Mouse (Mus musculus) midbrain, embryonic 12.5 days (tissue): Measurements from ENCODE around the gene 6430550D23Rik. TPM values are rescaled to one million over a fixed set of nuclear protein-coding genes. Genes with fewer than 3 reads are reported as not detected.

Experiments used
- ATAC-seq: fragments of 200-750 bp; cut with Nextera tagmentation; 2 replicates; pipeline ENCODE4 v1.8.0; 2017; ENCODE audit warnings: low read depth, moderate TSS enrichment, moderate library complexity; ENCODE audit not compliant: low FRiP score
- H3K27ac ChIP-seq: fragments of 300-500 bp; sonication (generic); replicated peaks from 2 replicates; pipeline ENCODE4 v1.5.1; 2016; ENCODE audit warnings: mild to moderate bottlenecking
- H3K27me3 ChIP-seq: fragments of 300-500 bp; sonication (generic); 2 replicates; pipeline ENCODE4 v1.6.1; 2016; ENCODE audit warnings: mild to moderate bottlenecking
- H3K36me3 ChIP-seq: fragments of 300-500 bp; sonication (generic); 2 replicates; pipeline ENCODE4 v1.6.1; 2016
- H3K4me1 ChIP-seq: fragments of 300-500 bp; sonication (generic); 2 replicates; pipeline ENCODE4 v1.6.1; 2016
- H3K4me2 ChIP-seq: fragments of 300-500 bp; sonication (generic); replicated peaks from 2 replicates; pipeline ENCODE4 v1.6.1; 2016; ENCODE audit warnings: mild to moderate bottlenecking, moderate library complexity
- H3K4me3 ChIP-seq: fragments of 300-500 bp; sonication (generic); 2 replicates; pipeline ENCODE4 v1.5.1; 2016; ENCODE audit warnings: mild to moderate bottlenecking
- H3K9ac ChIP-seq: fragments of 300-500 bp; sonication (generic); replicated peaks from 2 replicates; pipeline ENCODE4 v1.6.1; 2016; ENCODE audit warnings: mild to moderate bottlenecking, moderate library complexity
- H3K9me3 ChIP-seq: fragments of 300-500 bp; sonication (generic); 2 replicates; pipeline ENCODE4 v1.6.1; 2016; ENCODE audit warnings: mild to moderate bottlenecking
- WGBS: fragments of 180-500 bp; shearing (Covaris S2); methylation state at CpG from one replicate; pipeline ENCODE4 v1.1.7; 2016; 5-methylcytosine and 5-hydroxymethylcytosine counted together
- polyA plus RNA-seq: library from polyadenylated mRNA; unstranded; fragments of >200 nt; fragmentation: Nextera tagmentation; extraction: Ambion mirVana; gene quantifications from 2 replicates; pipeline ENCODE4 v1.2.1, GENCODE M21; 2016

Gene 6430550D23Rik
- polyA plus RNA-seq, 1 experiment from 2014 or later: 1.2 TPM

- Histone ChIP-seq H3K36me3 (no peaks in the 10 kb centered on the region), H3K4me2 (no peak overlapping the region), H3K4me3 (no peak overlapping the region), H3K27me3 (peaks cover 15% of the 10 kb centered on the region), H3K27ac (no peak overlapping the region), H3K4me1 (peaks cover 37% of the 10 kb centered on the region), H3K9ac (no peak overlapping the region), H3K9me3 (no peaks in the 10 kb centered on the region)
- 75% methylated on average over 5 of the region's 5 CpGs for WGBS
- no peak for ATAC-seq
Measured at GRCm38 (mm10) chr2:155947390-155948002, 60.3 kb downstream of the 6430550D23Rik start.

GRCm38 (mm10) chr2:155946499-155946898 lies 61.3 kb downstream of the 6430550D23Rik start:
- ATAC-seq: no peak
- WGBS: 4% methylated on average over 4 of the region's 4 CpGs

GRCm38 (mm10) chr2:155946069-155946468 lies 61.7 kb downstream of the 6430550D23Rik start:
- Histone ChIP-seq H3K4me3 (no peak overlapping the region), H3K27me3 (peaks cover 15% of the 10 kb centered on the region), H3K36me3 (no peaks in the 10 kb centered on the region), H3K4me1 (peaks cover 37% of the 10 kb centered on the region), H3K9ac (no peak overlapping the region), H3K27ac (no peak overlapping the region), H3K9me3 (no peaks in the 10 kb centered on the region), H3K4me2 (no peak overlapping the region)
- 0 out of 2 replicates have a peak, but pooled peaks have one; percentile 38 for ATAC-seq
- WGBS: under 1% methylated on average over 7 of the region's 7 CpGs

More at GRCm38 (mm10) chr2:155946499-155946898, 61.3 kb downstream of the 6430550D23Rik start:
- H3K9ac ChIP-seq: no peak overlapping the region
- peaks cover 15% of the 10 kb centered on the region for H3K27me3 ChIP-seq
- H3K9me3 ChIP-seq: no peaks in the 10 kb centered on the region
- H3K36me3 ChIP-seq: no peaks in the 10 kb centered on the region
- peaks cover 37% of the 10 kb centered on the region for H3K4me1 ChIP-seq
- no peak overlapping the region for H3K27ac ChIP-seq
- no peak overlapping the region for H3K4me3 ChIP-seq
- no peak overlapping the region for H3K4me2 ChIP-seq

- no peak overlapping the region for H3K9ac ChIP-seq
- no peak overlapping the region for H3K4me2 ChIP-seq
- no peak overlapping the region for H3K27ac ChIP-seq
- no peak overlapping the region for H3K4me3 ChIP-seq
- peaks cover 37% of the 10 kb centered on the region for H3K4me1 ChIP-seq
- H3K27me3 ChIP-seq: peaks cover 15% of the 10 kb centered on the region
- 70% methylated on average over 5 of the region's 5 CpGs for WGBS
- no peaks in the 10 kb centered on the region for H3K36me3 ChIP-seq
- no peak for ATAC-seq
- H3K9me3 ChIP-seq: no peaks in the 10 kb centered on the region
Measured at GRCm38 (mm10) chr2:155945580-155945979, 62.2 kb downstream of the 6430550D23Rik start.

GRCm38 (mm10) chr2:155945124-155945523 lies 62.7 kb downstream of the 6430550D23Rik start, which contains the start of gene Gdf5:
Gene Gdf5, minus strand, starts transcription at chr2:155945367.
- H3K36me3 ChIP-seq: no peaks in the 10 kb centered on the region
- WGBS: 52% methylated on average over 13 of the region's 13 CpGs
- H3K27me3 ChIP-seq: peaks cover 15% of the 10 kb centered on the region
- no peak within 1 kb of the TSS for H3K9ac ChIP-seq
- H3K4me3 ChIP-seq: no peak within 1 kb of the TSS
- ATAC-seq: no peak
- H3K4me1 ChIP-seq: peaks cover 37% of the 10 kb centered on the region
- H3K9me3 ChIP-seq: no peaks in the 10 kb centered on the region
- no peak within 1 kb of the TSS for H3K27ac ChIP-seq
- H3K4me2 ChIP-seq: no peak within 1 kb of the TSS

GRCm38 (mm10) chr2:155944685-155945084 lies 63.1 kb downstream of the 6430550D23Rik start:
- H3K9me3 ChIP-seq: no peaks in the 10 kb centered on the region
- whole genome bisulfite sequencing: 81% methylated on average over 4 of the region's 4 CpGs
- no peak for ATAC-seq
- no peak overlapping the region for H3K27ac ChIP-seq
- H3K36me3 ChIP-seq: no peaks in the 10 kb centered on the region
- H3K4me1 ChIP-seq: peaks cover 37% of the 10 kb centered on the region
- no peak overlapping the region for H3K4me3 ChIP-seq
- no peak overlapping the region for H3K4me2 ChIP-seq
- H3K27me3 ChIP-seq: peaks cover 15% of the 10 kb centered on the region
- H3K9ac ChIP-seq: no peak overlapping the region

GRCm38 (mm10) chr2:155943463-155943862 lies 64.3 kb downstream of the 6430550D23Rik start:
- WGBS: 2% methylated on average over 8 of the region's 8 CpGs
- H3K27me3 ChIP-seq: peaks cover 15% of the 10 kb centered on the region
- 0 out of 2 replicates have a peak, but pooled peaks have one; percentile 30 for ATAC-seq
- H3K36me3 ChIP-seq: no peaks in the 10 kb centered on the region
- H3K4me3 ChIP-seq: no peak overlapping the region
- peak overlapping the region; percentile 26 for H3K4me2 ChIP-seq
- no peaks in the 10 kb centered on the region for H3K9me3 ChIP-seq
- no peak overlapping the region for H3K9ac ChIP-seq
- H3K4me1 ChIP-seq: peaks cover 37% of the 10 kb centered on the region
- no peak overlapping the region for H3K27ac ChIP-seq

- Histone ChIP-seq H3K9ac (no peak overlapping the region), H3K9me3 (no peaks in the 10 kb centered on the region), H3K36me3 (no peaks in the 10 kb centered on the region), H3K4me1 (peaks cover 34% of the 10 kb centered on the region), H3K27ac (no peak overlapping the region), H3K4me3 (no peak overlapping the region), H3K27me3 (peaks cover 10% of the 10 kb centered on the region), H3K4me2 (no peak overlapping the region)
- no peak for ATAC-seq
- WGBS: 93% methylated on average over 40 of the region's 40 CpGs
Measured at GRCm38 (mm10) chr2:155941697-155942442, 65.9 kb downstream of the 6430550D23Rik start.

GRCm38 (mm10) chr2:155940681-155941080 lies 67.1 kb downstream of the 6430550D23Rik start, which contains the start of gene Gm15557:
Gene Gm15557, plus strand, starts transcription at chr2:155940728.
- Histone ChIP-seq H3K36me3 (no peaks in the 10 kb centered on the region), H3K4me1 (peaks cover 23% of the 10 kb centered on the region)

GRCm38 (mm10) chr2:155939897-155940529 lies 67.8 kb downstream of the 6430550D23Rik start:
- no peak overlapping the region for H3K4me2 ChIP-seq
- H3K36me3 ChIP-seq: no peaks in the 10 kb centered on the region
- 84% methylated on average over 7 of the region's 7 CpGs for WGBS
- no peak overlapping the region for H3K27ac ChIP-seq
- no peak overlapping the region for H3K9ac ChIP-seq
- H3K4me3 ChIP-seq: no peak overlapping the region
- no peak for ATAC-seq
- peaks cover 10% of the 10 kb centered on the region for H3K27me3 ChIP-seq
- H3K4me1 ChIP-seq: peaks cover 17% of the 10 kb centered on the region
- no peaks in the 10 kb centered on the region for H3K9me3 ChIP-seq

More at GRCm38 (mm10) chr2:155940681-155941080, 67.1 kb downstream of the 6430550D23Rik start, which contains the start of gene Gm15557:
- Histone ChIP-seq H3K27me3 (peaks cover 10% of the 10 kb centered on the region), H3K9me3 (no peaks in the 10 kb centered on the region), H3K27ac (no peak within 1 kb of the TSS), H3K9ac (no peak within 1 kb of the TSS), H3K4me3 (no peak within 1 kb of the TSS), H3K4me2 (no peak within 1 kb of the TSS)
- ATAC-seq: no peak
- 86% methylated on average over 3 of the region's 3 CpGs for WGBS

GRCm38 (mm10) chr2:155929531-155930442 lies 78.0 kb downstream of the 6430550D23Rik start, which contains the start of gene Uqcc1:
Gene Uqcc1, minus strand, starts transcription at chr2:155930310.
- peak within 1 kb of the TSS; percentile 57 for H3K9ac ChIP-seq
- no peaks in the 10 kb centered on the region for H3K36me3 ChIP-seq
- H3K9me3 ChIP-seq: no peaks in the 10 kb centered on the region
- peak within 1 kb of the TSS; percentile 86 for H3K27ac ChIP-seq
- H3K4me1 ChIP-seq: peaks cover 16% of the 10 kb centered on the region
- no peaks in the 10 kb centered on the region for H3K27me3 ChIP-seq
- WGBS: 1% methylated on average over 38 of the region's 38 CpGs
- H3K4me3 ChIP-seq: peak within 1 kb of the TSS; percentile 68
- peak within 1 kb of the TSS; percentile 82 for H3K4me2 ChIP-seq
- peak; percentile 94 for ATAC-seq
